Mouse (Mus musculus): ENCODE measurements at regions not wholly inside any gene's neighbourhood (a gene's known extent, or its start where the extent isn't known, plus 50 kb on each side); places are given as distances from the start of the nearest gene placed in this dataset.

- TF ChIP-seq CTCF (IDR thresholded peaks at IDR 0.05; ENCODE audit: insufficient read depth, low read length) (no peak), POLR2A (IDR thresholded peaks at IDR 0.05; ENCODE audit: borderline replicate concordance, extremely low read depth, low read depth, low read length) (no peak)
These were observed 523.8 kb downstream of the Bnc2 start for GRCm38 (mm10) chr4:84151247-84151646.
